Mouse (Mus musculus) gastrocnemius, postnatal 10 days (tissue): ENCODE measurements around the gene Grcc10. TPM values are rescaled to one million over a fixed set of nuclear protein-coding genes. Genes with fewer than 3 reads are reported as not detected.

Experiments used
- DNase-seq: peaks from one replicate; pipeline ENCODE4 v3.0.0; 2021; ENCODE audit warnings: mixed read lengths
- total RNA-seq, 2 experiments: library from RNA; stranded (reverse); gene quantifications; 2 replicates each; pipeline ENCODE4 v1.2.3; 2021

Gene Grcc10
- total RNA-seq, 2 experiments from 2014 or later = 213 to 226 TPM

DNA sequence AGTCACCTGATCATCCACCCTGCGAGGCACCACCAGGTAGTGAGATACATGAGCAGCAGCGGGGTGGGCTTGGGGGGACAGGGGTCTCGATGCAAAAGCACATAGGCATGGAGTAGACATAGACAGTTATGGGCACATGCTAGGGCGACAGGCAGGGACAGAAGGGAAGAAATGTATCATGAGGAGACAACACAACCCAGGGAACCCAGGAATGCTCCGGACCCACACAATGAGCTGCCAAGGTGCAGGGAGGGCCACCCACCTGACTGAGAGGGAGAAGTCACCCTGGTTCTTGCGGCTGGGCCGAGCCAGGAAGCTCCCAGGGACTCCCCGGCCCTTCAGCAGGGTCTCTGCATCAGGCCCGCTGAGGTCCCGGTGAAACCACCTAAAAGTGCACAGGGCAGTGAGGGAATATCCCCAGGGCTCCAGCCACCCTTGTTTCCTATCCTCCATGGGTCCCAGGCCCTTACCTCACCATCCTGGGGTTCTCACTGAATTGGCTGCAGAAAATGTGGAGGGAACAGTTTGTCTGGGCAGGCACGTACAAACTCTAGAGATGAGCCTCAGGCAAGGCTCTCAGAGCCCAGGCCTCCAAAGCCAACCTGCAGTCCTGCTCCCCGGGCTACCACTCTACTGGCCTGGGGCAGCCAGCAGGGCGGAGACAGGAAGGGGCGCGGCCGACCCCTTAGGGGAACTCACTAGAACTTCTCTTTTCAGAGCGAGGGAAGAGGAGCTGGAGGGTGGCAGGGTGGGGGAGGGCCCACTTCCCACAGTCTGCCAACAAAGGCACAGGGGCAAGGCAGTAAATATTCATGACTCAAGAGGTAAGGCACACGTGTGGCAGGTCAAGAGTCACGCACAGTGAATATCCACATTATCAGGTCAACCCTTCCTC lies 8.5 kb downstream of the Grcc10 start:
- no peak for DNase-seq

DNA sequence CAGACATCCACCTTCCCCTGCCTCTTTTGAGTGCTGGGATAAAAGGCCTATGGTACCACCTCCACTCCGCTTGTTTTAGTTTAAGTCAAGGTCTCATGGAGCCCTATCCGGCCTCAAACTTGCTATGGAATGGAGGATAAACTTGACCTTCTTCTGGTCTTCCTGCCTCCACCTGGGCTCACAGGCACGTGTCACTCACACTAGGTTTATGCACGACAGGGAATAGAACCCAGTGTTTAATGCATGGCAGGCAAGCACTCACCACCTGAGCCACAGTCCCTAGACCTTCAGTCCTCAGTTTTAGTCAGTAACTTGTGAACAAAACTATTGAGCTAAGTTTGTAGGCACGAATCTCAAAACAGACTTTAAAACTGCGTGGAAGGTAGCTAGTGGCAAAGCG lies 10.1 kb downstream of the Grcc10 start:
- DNase-seq = no peak

DNA sequence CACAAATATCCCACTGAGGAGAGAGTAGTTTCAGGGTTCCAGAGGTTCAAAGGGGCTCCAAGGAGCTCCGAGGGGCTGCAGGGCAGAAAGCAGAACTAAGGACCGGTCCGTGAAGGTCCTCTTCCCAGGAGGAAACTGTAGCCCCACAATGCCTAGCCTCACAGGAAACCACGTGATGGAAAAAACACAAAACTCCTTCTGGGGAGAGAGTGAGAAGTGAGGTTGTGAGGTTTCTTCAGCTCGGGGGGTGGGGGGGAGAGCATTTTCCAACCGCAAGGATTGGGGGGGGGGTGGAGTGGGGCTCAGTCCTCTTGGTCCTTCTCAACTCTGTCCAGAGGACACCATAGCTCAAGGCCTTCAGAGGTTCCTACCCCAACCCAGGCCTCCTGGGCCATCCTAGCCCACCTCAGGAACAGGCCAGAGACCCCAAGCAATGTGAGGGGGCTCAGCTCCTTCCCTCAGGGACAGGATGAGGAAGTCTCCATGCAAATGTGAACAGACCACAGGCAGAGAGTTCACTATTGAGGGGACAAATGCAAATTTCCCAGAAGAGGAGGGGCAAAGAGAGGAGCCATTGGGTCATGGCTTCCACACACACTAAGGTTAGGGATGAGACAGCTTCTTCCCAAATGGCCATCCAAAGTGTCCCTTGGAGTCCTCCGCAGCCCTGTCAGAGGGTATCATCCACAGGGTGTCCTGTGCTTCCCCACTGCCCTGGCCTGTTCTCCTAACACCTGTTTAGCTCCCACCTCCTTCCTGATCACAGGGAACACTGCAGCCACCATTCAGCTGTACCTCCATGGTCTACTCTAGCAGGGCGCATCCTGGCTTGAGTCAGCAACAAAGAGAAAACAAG lies 11.1 kb downstream of the Grcc10 start:
- DNase-seq = no peak

DNA sequence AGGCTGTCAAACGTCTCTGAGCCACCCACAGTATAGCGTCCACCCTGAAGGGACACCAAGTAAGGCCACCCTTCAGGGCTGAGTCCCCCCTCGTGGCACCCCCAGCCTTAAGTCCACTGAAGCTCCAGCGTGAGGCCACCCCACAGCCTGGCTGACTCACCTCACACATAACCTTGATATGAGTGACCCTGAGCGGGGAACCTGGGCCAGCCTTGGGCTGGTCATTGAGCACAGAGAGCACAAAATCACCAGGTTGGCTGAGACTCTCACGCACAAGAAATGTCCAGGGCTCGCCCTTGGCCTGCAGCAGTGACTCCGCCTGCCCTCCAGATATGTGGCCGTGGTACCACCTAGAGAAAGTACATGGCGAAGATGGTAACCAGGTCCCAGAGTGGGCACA lies 12.6 kb downstream of the Grcc10 start:
- no peak for DNase-seq

DNA sequence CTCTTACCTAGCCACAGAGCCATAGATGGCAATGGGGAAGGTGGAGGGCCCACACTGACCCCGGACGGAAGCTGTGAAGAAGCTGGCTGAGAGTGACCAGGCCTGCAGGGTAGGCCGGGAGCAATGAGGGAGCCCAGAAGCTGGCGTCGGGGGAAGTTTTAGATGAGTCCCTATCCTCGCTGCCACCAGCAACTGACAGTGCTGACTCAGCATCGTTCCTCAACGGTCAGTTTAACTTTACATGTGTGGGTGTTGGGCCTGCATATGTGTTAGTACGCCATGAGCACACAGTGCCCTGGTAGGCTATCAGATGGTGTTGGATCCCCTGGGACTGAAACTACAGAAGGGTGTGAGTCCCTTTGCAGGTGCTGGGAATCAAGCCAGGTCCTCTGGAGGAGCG lies 16.7 kb downstream of the Grcc10 start:
- DNase-seq = no peak

DNA sequence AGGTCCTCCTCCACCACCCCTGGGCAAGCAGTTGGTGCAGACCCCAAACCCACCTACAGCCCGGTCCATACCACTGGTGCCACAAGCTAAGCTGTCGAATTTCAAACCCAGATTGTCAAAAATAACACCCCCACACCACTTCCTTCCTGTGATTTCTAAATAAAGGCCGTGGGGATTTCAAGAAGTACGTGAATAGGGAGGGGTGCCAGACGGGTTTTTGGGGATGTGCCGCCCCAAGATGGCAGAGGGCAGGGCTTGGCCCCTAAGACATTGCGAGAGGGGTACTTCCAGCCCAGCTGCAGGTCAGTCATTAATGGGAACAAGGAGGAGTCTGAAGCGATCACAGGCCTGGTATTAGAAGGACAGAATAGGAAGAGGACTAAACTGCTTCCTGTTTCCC lies 17.6 kb downstream of the Grcc10 start:
- no peak for DNase-seq

DNA sequence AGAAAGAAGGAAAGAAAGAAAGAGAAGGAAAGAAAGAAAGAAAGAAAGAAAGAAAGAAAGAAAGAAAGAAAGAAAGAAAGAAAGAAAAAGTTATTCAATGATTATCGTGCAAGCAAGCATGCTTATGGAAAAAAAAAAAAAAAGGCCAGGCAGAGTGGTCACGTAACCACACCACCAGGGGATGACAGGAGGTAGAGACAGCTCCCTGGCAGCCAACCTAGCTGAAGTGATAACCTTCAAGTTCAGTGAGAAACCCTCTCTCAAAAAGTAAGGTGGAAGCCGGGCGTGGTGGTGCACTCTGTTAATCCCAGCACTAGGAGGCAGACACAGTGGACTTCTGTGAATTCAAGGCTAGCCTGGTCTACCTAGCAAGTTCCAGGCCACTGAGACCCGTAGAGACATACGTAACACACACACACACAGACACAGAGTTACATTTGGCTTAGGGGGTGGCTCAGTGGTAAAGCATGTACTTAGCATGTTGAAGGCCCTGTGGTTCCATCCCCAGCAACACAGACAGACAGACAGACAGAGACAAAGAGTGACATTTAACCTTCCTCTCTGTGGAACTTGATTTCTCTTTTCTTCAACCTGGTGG lies 18.2 kb downstream of the Grcc10 start:
- DNase-seq = no peak

DNA sequence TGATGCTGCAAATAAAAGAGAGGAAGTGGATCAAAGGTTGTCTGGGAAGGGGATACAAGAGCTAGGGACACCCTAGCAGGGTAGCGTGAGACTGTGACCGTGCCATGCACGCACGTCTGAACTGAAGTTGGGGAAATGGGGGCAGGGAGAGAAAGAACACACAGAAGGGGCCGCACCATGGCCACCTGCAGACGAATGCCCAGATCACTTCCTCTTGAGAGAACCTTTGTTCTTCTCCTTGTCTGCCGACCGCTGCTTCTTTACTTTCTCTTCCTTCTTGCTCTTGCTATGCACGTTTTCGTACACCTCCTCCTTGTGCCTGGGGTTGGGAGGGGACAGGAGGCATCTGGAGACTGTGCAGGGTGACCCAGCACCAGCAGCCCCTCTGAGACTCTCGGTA lies 20.3 kb downstream of the Grcc10 start:
- no peak for DNase-seq

DNA sequence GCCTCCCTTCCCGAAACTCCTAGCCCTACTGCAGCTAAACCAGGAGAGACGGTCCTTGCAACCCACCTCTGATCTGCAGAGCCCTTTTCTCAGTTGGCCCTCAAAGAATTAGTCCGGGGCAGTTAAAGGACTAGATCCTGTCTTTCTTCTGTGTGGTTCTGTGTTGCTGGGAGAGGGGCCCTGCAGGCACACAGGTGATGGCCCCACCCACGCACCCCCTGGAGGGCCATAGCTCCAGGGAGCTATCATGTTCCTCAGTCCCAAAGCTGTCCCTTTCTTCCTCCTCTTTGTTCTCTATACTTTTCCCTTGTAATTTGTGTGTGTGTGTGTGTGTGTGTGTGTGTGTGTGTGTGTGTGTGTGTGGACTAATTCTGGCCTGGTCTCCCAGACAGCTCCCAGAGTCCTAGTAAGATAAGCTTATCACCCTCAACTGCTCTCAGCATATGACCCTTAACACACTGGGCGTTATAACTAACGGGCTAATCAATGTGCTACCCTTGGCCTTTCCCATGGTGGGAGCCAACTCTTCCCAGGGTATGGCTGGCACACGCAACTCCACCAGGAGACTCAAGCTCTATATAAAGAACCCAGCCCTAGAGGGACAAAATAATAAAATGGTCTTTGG lies 21.7 kb downstream of the Grcc10 start:
- no peak for DNase-seq

DNA sequence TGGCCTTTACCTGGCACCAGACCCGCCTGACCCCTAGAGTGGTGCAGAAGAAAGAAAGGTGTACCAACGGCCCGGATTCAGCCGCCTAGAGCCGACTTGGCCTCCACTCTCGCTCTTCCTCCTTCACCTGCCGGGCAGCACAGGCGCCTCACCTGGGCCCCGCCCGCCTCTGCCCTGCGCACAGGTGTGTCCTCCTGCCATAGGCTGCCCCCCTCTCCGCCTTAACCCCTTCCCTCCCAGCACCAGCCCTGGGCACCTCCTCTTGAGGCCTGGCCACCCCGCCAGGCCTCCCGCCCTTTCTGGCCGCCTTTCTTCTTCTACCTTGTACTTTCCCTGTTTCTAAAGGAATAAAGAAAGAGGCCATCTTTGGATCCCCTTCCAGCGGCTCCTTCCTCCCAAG lies 22.5 kb downstream of the Grcc10 start:
- no peak for DNase-seq

DNA sequence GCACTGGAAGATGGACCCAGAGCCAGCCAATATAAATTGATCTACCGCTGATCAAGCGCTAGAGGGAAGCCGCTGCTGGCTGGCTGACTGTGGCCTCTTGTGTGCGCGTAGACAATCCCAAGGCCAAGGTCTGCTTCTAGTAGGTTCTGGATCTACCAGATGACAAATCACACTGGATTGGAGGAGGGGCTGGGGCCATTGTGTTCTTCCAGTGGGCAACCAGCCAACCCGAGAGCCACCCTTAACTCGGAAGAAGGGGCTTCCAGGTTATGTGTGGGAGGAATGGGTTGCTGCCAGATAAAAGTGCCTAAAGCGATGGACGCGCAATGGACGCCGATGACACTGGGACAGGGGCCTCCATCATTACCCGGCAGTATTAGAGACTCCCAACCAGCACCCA lies 23.2 kb downstream of the Grcc10 start:
- no peak for DNase-seq

DNA sequence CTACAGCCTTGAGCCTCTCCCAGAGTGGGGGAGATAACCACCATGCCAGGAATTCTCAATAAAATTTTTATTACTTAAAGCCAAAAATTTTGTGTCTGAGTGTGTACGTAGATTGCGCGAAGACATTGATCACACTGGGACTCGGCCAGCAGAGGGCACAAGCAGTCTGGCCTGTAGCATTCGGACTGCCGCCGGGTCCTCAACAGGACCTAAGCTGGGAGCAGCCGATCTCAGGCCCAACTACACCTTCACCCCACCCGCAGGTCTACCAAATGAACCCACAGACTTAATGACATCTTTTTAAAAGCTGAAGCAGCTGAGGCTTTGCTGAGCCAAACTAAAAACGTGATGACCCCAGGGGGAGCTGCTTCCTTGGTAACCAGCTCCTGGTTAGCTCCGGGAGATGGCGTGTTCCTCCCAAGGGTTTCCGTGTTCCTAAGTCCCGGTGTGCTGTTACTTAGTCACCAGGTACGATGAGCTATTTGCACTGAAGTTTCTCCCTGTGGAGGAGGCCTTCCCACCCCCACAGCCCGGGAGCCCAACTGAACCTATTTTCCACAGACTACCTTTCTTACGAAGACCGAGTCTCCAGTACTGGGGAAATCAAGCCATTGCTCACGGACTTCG lies 24.2 kb downstream of the Grcc10 start:
- DNase-seq = no peak

DNA sequence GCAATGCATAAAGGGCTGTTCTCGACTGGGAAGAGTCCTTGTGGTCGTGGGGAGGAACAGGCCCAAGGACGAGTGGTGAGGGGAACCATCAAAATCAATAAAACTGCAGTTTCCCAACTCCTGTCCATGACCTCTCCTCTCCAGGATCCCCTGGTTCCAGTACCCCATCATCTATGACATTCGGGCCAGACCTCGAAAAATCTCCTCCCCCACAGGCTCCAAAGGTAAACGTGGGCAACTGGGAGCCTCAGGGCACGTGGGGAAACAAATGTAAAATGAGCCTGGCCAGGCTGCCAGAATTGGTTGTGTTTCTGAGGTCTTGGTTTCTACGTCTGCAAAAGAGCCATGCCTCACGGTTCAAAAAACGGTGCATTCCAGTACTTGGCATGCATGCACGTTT lies 28.3 kb downstream of the Grcc10 start:
- DNase-seq = no peak

DNA sequence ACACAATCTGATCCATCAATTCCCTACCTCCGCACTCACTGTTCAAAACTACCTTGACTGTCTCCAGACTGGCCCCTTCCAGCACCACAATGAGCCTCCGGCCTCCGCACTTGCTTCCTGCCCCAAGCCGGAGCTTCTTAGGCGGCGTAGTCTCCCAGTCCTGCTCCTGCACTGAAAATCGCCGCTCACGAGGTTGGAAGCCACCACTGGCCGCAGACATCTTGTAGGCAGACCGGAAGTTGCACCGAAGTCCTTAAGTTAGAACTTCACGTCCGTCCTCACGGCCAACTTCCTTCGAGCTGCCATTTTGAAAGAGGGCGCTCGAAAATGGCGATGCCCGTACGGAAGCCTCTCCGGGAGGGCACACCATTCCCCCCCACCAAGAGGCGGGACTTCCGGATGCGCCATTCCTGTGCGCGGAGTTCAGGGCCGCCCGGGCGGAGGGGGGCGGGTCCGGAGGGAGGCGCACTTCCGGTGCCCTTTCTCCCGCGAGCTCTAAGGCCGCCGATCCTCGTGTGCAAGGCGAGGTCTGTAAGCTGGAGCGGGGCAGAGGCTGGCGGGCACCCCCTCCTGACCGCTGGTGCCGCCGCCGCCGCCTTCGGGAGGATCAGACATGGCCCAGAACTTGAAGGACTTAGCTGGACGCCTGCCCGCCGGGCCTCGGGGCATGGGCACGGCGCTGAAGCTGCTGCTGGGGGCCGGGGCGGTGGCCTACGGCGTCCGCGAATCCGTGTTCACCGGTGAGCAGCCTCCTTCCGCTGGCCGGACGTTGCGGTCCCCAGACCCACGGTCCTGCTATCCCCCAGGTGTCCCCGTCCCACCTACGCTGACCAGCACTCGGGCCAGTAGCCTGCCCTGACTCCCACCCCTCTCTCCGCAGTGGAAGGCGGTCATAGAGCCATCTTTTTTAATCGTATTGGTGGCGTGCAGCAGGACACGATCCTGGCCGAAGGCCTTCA lies 29.1 kb downstream of the Grcc10 start, which contains the start of the genes Emg1 and Phb2:
TSS of gene Emg1 (minus strand) at position 355 of the 959 bp plus-strand sequence.
TSS of gene Phb2 (plus strand) at position 513 of the 959 bp plus-strand sequence.
- DNase-seq = peak; percentile 98

DNA sequence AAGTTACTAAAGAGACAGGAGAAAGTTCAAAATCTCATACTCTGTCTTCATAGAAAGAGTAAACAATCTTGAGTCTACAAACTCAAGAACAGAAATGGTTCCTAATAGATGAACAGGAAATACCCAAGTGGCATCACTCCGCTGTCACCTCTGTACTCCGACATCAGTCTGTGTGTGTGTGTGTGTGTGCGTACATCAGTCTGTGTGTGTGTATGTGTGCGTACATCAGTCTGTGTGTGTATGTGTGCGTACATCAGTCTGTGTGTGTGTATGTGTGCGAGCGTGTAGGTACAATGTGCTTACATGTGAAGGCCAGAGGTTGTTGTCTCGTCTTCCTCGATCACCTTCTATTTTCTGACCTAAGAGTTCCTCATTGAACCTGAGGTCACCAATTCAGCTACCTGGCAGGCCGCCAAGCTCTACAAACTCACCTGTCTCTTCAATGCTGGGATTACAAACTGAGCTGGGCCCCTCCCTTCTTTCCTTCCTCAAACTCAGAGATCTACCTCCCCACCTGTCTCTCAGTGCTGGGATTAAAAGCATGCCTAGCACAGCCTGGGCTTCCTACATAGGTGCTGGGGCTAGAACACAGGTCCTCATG lies 32.8 kb downstream of the Grcc10 start:
- no peak for DNase-seq

DNA sequence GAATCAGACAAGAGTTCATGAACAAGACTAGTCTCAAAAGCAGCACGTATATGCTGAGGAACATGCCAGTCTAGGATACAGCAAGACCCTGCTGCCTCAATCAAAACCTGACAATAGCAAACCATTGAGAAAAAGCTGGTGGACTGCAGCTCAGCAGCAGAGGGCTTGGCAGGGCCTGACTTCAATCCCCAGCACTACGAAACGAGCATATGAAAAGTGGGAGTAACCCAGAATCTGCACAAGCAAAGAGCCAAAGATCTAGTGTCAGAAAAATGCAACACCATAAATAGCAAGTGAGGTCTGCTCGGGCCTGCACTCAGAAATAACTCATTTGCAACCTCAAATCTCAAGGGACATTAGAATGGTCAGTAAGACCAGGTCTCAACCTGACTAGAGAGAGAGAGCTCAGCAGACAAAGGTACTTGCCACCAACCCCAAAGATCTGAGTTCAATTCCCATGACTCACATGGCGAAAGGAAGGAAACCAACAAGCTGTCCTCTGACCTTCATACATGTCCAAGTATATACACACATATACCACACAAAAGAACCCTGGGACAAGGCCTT lies 35.0 kb downstream of the Grcc10 start:
- DNase-seq = no peak

DNA sequence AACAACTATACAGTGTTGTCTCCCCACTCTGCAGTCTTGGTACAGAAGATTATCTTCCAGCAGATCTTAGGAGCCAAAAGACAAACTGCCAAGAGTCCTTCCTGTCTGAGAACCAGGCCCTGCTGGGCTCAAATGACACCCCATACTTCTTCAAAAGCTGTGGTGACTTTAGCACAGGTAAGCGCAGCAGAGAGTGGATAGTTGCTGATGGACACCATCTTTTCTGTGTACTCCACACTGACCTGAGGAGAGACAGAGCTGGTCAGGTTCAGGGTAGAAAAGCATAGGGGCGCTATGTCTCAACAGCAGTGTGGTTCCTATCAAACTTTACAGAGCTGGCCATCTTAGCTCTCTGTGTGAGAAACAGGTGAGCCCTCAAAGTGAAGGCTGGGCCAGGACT lies 36.8 kb downstream of the Grcc10 start:
- DNase-seq = no peak

DNA sequence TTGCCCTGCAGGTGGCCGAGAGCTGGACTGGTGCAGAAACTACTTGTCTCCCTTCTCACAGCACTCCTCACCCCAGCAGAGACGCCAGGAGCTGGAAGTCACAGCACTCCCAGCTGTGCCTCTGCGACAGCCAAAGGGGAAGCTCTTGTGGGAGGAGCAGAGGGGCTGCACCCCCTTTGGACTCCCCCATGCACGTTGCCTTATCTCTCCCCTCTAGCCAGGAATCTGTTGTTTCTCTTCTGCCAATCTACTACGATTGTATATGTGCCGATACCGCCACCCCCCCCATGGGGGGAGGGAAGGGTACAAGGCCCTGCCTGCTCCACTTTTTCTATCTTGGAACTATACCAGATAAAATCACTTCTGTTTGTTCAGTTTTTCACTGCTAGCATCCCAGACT lies 37.4 kb downstream of the Grcc10 start:
- DNase-seq = no peak

DNA sequence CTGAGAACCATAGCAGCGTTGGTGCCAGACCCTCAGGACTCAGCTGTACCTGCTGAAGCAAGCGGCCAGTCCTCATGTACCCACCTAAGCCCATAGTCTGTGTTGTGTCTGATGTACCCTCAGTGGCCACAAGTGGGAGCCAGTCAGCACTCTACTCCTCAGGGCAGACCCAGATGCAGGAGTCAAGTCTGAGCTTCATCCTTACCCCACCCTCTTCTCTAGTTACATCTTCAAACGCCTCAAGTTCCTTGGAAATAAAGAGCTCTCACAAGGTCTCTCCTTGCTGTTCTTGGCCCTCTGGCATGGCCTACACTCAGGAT lies 38.4 kb downstream of the Grcc10 start:
- DNase-seq = peak; percentile 67
